Mouse (Mus musculus): Measurements from ENCODE around the gene Rbm17.

Rbm17 gene

GRCm38 (mm10) chr2:11597906-11598305 is 6.0 kb downstream of the Rbm17 start:
- DNase-seq (ENCODE audit: extremely low read depth, low read depth), result no peak

- DNase-seq (ENCODE audit: extremely low read depth, low read depth), result no peak
Measured at GRCm38 (mm10) chr2:11596690-11597089, 7.3 kb downstream of the Rbm17 start.

GRCm38 (mm10) chr2:11587996-11588395 is 16.0 kb downstream of the Rbm17 start:
- DNase-seq (ENCODE audit: extremely low read depth, low read depth), result no peak

- DNase-seq (ENCODE audit: extremely low read depth, low read depth), result no peak
Measured at GRCm38 (mm10) chr2:11579399-11579798, 24.6 kb downstream of the Rbm17 start.

GRCm38 (mm10) chr2:11578187-11578586 is 25.8 kb downstream of the Rbm17 start:
- DNase-seq (ENCODE audit: extremely low read depth, low read depth), result no peak

- DNase-seq (ENCODE audit: extremely low read depth, low read depth), result no peak
Measured at GRCm38 (mm10) chr2:11573684-11574083, 30.3 kb downstream of the Rbm17 start.

- DNase-seq (ENCODE audit: extremely low read depth, low read depth), result no peak
Measured at GRCm38 (mm10) chr2:11571004-11571535, 32.9 kb downstream of the Rbm17 start.

GRCm38 (mm10) chr2:11568471-11568870 is 35.5 kb downstream of the Rbm17 start:
- no peak for DNase-seq (ENCODE audit: extremely low read depth, low read depth)

- DNase-seq (ENCODE audit: extremely low read depth, low read depth), result peak; percentile 33
Measured at GRCm38 (mm10) chr2:11567781-11568362, 36.1 kb downstream of the Rbm17 start.

- no peak for DNase-seq (ENCODE audit: extremely low read depth, low read depth)
Measured at GRCm38 (mm10) chr2:11566898-11567297, 37.1 kb downstream of the Rbm17 start.

GRCm38 (mm10) chr2:11566241-11566640 is 37.7 kb downstream of the Rbm17 start:
- no peak for DNase-seq (ENCODE audit: extremely low read depth, low read depth)

- no peak for DNase-seq (ENCODE audit: extremely low read depth, low read depth)
Measured at GRCm38 (mm10) chr2:11564768-11565167, 39.2 kb downstream of the Rbm17 start.

GRCm38 (mm10) chr2:11563256-11563655 is 40.7 kb downstream of the Rbm17 start:
- DNase-seq (ENCODE audit: extremely low read depth, low read depth), result no peak

GRCm38 (mm10) chr2:11558654-11559053 is 45.3 kb downstream of the Rbm17 start:
- no peak for DNase-seq (ENCODE audit: extremely low read depth, low read depth)

- DNase-seq (ENCODE audit: extremely low read depth, low read depth), result no peak
Measured at GRCm38 (mm10) chr2:11557244-11557643, 46.7 kb downstream of the Rbm17 start.

- DNase-seq (ENCODE audit: extremely low read depth, low read depth), result no peak
Measured at GRCm38 (mm10) chr2:11555316-11555715, 48.6 kb downstream of the Rbm17 start.

- peak; percentile 48 for DNase-seq (ENCODE audit: extremely low read depth, low read depth)
Measured at GRCm38 (mm10) chr2:11553471-11554400, 50.2 kb downstream of the Rbm17 start, which contains the start of gene Pfkfb3. Pfkfb3 (minus strand) TSS chr2:11554077.

- DNase-seq (ENCODE audit: extremely low read depth, low read depth), result peak; percentile 27
Measured at GRCm38 (mm10) chr2:11552966-11553451, 50.9 kb downstream of the Rbm17 start.

GRCm38 (mm10) chr2:11552297-11552821 is 51.6 kb downstream of the Rbm17 start:
- no peak for DNase-seq (ENCODE audit: extremely low read depth, low read depth)

GRCm38 (mm10) chr2:11551726-11552125 is 52.2 kb downstream of the Rbm17 start:
- no peak for DNase-seq (ENCODE audit: extremely low read depth, low read depth)

- DNase-seq (ENCODE audit: extremely low read depth, low read depth), result no peak
Measured at GRCm38 (mm10) chr2:11548508-11548907, 55.4 kb downstream of the Rbm17 start.

GRCm38 (mm10) chr2:11547609-11548008 is 56.3 kb downstream of the Rbm17 start:
- peak; percentile 67 for DNase-seq (ENCODE audit: extremely low read depth, low read depth)
